8 mouse cellular contexts compared by ENCODE assay signal in genomic region chr2:137116675-137117320, GRCm38 (mm10). TPM values are rescaled to one million over a fixed set of nuclear protein-coding genes. Genes with fewer than 3 reads are reported as not detected.
DNase-seq lines count a peak whose midpoint lies in the region; ATAC-seq and TF ChIP-seq lines count a peak whose summit lies in the region.

No protein-coding gene starts in this region.

- peak; percentile 86 for ATAC-seq in embryonic facial prominence, embryonic 11.5 days (replicated peaks; ENCODE audit: insufficient number of reproducible peaks, low FRiP score, low TSS enrichment, low read depth)
- ATAC-seq in midbrain, embryonic 11.5 days (ENCODE audit: low FRiP score), result peak; percentile 80

- no peaks in the 10 kb centered on the region; the same call in 1 of the 2 replicates for H3K27me3 ChIP-seq in embryonic facial prominence, embryonic 11.5 days (ENCODE audit: control insufficient read depth, insufficient read depth, low read length)
- H3K27me3 ChIP-seq in kidney, adult 2 months (replicated peaks; ENCODE audit: control insufficient read depth, insufficient read depth, low read length), result no peaks in the 10 kb centered on the region
- peaks cover 40% of the 10 kb centered on the region for H3K27me3 ChIP-seq in limb, embryonic 10.5 days (ENCODE audit: low read depth, poor library complexity, severe bottlenecking)
- H3K27me3 ChIP-seq in midbrain, embryonic 11.5 days (ENCODE audit: control insufficient read depth, insufficient read depth, low read length), result no peaks in the 10 kb centered on the region

- peak overlapping the region; percentile 69 for H3K4me2 ChIP-seq in embryonic facial prominence, embryonic 11.5 days (ENCODE audit: low read depth, low read length)
- H3K4me2 ChIP-seq in midbrain, embryonic 11.5 days, result peak overlapping the region; percentile 65

- TF ChIP-seq POLR2A in kidney, adult 2 months (IDR thresholded peaks at IDR 0.05; ENCODE audit: low read depth, low read length), result peak; percentile 87

- H3K4me3 ChIP-seq in embryonic facial prominence, embryonic 11.5 days (ENCODE audit: low read depth, low read length), result peak overlapping the region; percentile 73
- peak overlapping the region; percentile 65 for H3K4me3 ChIP-seq in kidney, adult 2 months (ENCODE audit: insufficient read depth, low read depth, low read length)
- peak overlapping the region; percentile 78 for H3K4me3 ChIP-seq in limb, embryonic 10.5 days
- H3K4me3 ChIP-seq in midbrain, embryonic 11.5 days (ENCODE audit: low read depth, low read length), result peak overlapping the region; percentile 70

- no peaks in the 10 kb centered on the region for H3K4me1 ChIP-seq in embryonic facial prominence, embryonic 11.5 days (ENCODE audit: control insufficient read depth, insufficient read depth, low read length)
- H3K4me1 ChIP-seq in kidney, adult 2 months (ENCODE audit: control insufficient read depth, insufficient read depth, low read length), result peaks cover 6% of the 10 kb centered on the region; the same call in 1 of the 2 replicates
- peaks cover 55% of the 10 kb centered on the region for H3K4me1 ChIP-seq in limb, embryonic 10.5 days
- peaks cover 29% of the 10 kb centered on the region for H3K4me1 ChIP-seq in midbrain, embryonic 11.5 days (ENCODE audit: control insufficient read depth, insufficient read depth, low read length)

- DNase-seq in adrenal gland, postnatal 36 days, result peak; percentile 92 to 94
- peak; percentile 100 for DNase-seq in embryonic facial prominence, embryonic 11.5 days (ENCODE audit: low spot score)
- peak; percentile 95 for DNase-seq in heart, adult 8-10 months (ENCODE audit: low spot score)
- DNase-seq in kidney, adult 2 months, result peak; percentile 96
- DNase-seq in limb, embryonic 10.5 days (ENCODE audit: low spot score), result peak; percentile 92
- peak; percentile 100 for DNase-seq in midbrain, embryonic 11.5 days (ENCODE audit: low spot score, missing footprints)
- peak; percentile 41 to 55 for DNase-seq in right cerebral cortex, postnatal 36 days (ENCODE audit: low spot score in 2 of 2)
- DNase-seq in urinary bladder, postnatal 36 days (ENCODE audit: low spot score in 2 of 2), result peak; percentile 91 to 93

- H3K36me3 ChIP-seq in embryonic facial prominence, embryonic 11.5 days (replicated peaks; ENCODE audit: control insufficient read depth, insufficient read depth, low read depth, low read length), result no peaks in the 10 kb centered on the region
- no peaks in the 10 kb centered on the region for H3K36me3 ChIP-seq in kidney, adult 2 months (ENCODE audit: control insufficient read depth, insufficient read depth, low read length)
- no peaks in the 10 kb centered on the region for H3K36me3 ChIP-seq in limb, embryonic 10.5 days
- no peaks in the 10 kb centered on the region for H3K36me3 ChIP-seq in midbrain, embryonic 11.5 days (ENCODE audit: control insufficient read depth, insufficient read depth, low read length)

- no peak for TF ChIP-seq CTCF in kidney, adult 2 months (conservative IDR thresholded peaks at IDR 0.05; ENCODE audit: insufficient read depth, insufficient read length, low read depth, low read length)

- H3K27ac ChIP-seq in embryonic facial prominence, embryonic 11.5 days (replicated peaks; ENCODE audit: low read depth, low read length), result peak overlapping the region; percentile 93
- peak overlapping the region; percentile 96 for H3K27ac ChIP-seq in kidney, adult 2 months (ENCODE audit: insufficient read depth, low read depth, low read length)
- peak overlapping the region; percentile 97 for H3K27ac ChIP-seq in limb, embryonic 10.5 days
- peak overlapping the region; percentile 91 for H3K27ac ChIP-seq in midbrain, embryonic 11.5 days (ENCODE audit: low read depth, low read length)

- under 1% methylated on average over 54 of the region's 61 CpGs for WGBS in embryonic facial prominence, embryonic 11.5 days
- under 1% methylated on average over 61 of the region's 61 CpGs for WGBS in kidney, adult 2 months
- WGBS in limb, embryonic 10.5 days, result under 1% methylated on average over 61 of the region's 61 CpGs
- WGBS in midbrain, embryonic 11.5 days, result under 1% methylated on average over 53 of the region's 61 CpGs

- no peaks in the 10 kb centered on the region for H3K9me3 ChIP-seq in embryonic facial prominence, embryonic 11.5 days (replicated peaks; ENCODE audit: control insufficient read depth, low read length)
- no peaks in the 10 kb centered on the region for H3K9me3 ChIP-seq in limb, embryonic 10.5 days (replicated peaks)
- H3K9me3 ChIP-seq in midbrain, embryonic 11.5 days (ENCODE audit: control insufficient read depth, low read length), result no peaks in the 10 kb centered on the region

- H3K9ac ChIP-seq in embryonic facial prominence, embryonic 11.5 days (replicated peaks; ENCODE audit: low read length), result peak overlapping the region; percentile 87
- H3K9ac ChIP-seq in midbrain, embryonic 11.5 days (ENCODE audit: low read length), result peak overlapping the region; percentile 86

RNA-seq across cellular contexts. Expression of gene Jag1, which starts 0.4 kb away (rescaled TPM):
- total RNA-seq in adrenal gland, postnatal 36 days (2021), result 10 to 100 TPM; 13.5 to 13.6 TPM
- polyA plus RNA-seq in embryonic facial prominence, embryonic 11.5 days (2014; fragmentation: Nextera tagmentation; extraction: Ambion mirVana), result 14.2 and 15.8 TPM in 2 replicates
- total RNA-seq in heart, adult 8-10 months (2022), result 10 to 100 TPM in 1 of 4 experiments, 1 to 10 TPM in 3; 8.4 to 10.0 (median 9.1) TPM
- polyA plus RNA-seq in kidney, adult 2 months (2012; rRNA removed), result 6.1 and 6.6 TPM in 2 replicates
- polyA plus RNA-seq in limb, embryonic 10.5 days (2016; fragmentation: Nextera tagmentation; extraction: Ambion mirVana), result 7.6 and 14.7 TPM in 2 replicates
- polyA plus RNA-seq in midbrain, embryonic 11.5 days (2014; fragmentation: Nextera tagmentation; extraction: Ambion mirVana), result 35.4 TPM in 2 replicates

Comparison
In these comparisons a context has a peak if more than half of its experiments do, and no peak if none do; other contexts are left out.
1. Peak in every context shown above with its lines: DNase-seq, ATAC-seq, H3K4me3 ChIP-seq and H3K27ac ChIP-seq.
2. DNase-seq: peak in every context shown above with its lines; median percentile 100 in embryonic facial prominence, embryonic 11.5 days; 100 in midbrain, embryonic 11.5 days; 96 in kidney, adult 2 months; 95 in heart, adult 8-10 months; 93 in adrenal gland, postnatal 36 days; 92 in limb, embryonic 10.5 days; 92 in urinary bladder, postnatal 36 days; 48 in right cerebral cortex, postnatal 36 days.